Comparison of ENCODE assay signal across 8 mouse cellular contexts in genomic region chr12:111538292-111539040, GRCm38 (mm10). TPM values are rescaled to one million over a fixed set of nuclear protein-coding genes. Genes with fewer than 3 reads are reported as not detected.
A peak's percentile ranks its signal among the peaks of the same experiment; 100 is the strongest.
DNase-seq lines count a peak whose midpoint lies in the region; ATAC-seq and TF ChIP-seq lines count a peak whose summit lies in the region.

No protein-coding gene starts in this region.

- H3K27ac ChIP-seq in gastrocnemius, adult 2 months = peak overlapping the region; percentile 99

- peak; percentile 94 for DNase-seq in NIH3T3 (ENCODE audit: low read depth)
- DNase-seq in cerebellum, postnatal 25 days = peak; percentile 86 to 92
- peak; percentile 92 for DNase-seq in gastrocnemius, adult 2 months
- DNase-seq in induced T-regulatory cell, adult 2 months (ENCODE audit: low read depth) = peak; percentile 89
- DNase-seq in left cerebral cortex, adult 9 months (ENCODE audit: low spot score in 2 of 2) = peak; percentile 45 to 69
- DNase-seq in right cerebral cortex, adult 18-20 months = peak; percentile 75
- DNase-seq in urinary bladder, postnatal 10 days (ENCODE audit: low spot score) = peak; percentile 54

- intact Hi-C loops in gastrocnemius, adult 2 months (cut with DNase I) = loop anchor here (2.0 kb wide), 1 partner anchor 34 kb away; no protein-coding TSS in a partner anchor

- TF ChIP-seq CTCF in gastrocnemius, adult 2 months (IDR thresholded peaks at IDR 0.05) = no peak

- H3K4me3 ChIP-seq in gastrocnemius, adult 2 months = peak overlapping the region; percentile 85

- peak; percentile 37 for ATAC-seq in megakaryocyte, adult 5-6 weeks (ENCODE audit: poor library complexity, severe bottlenecking)

RNA-seq across cellular contexts. Expression of gene Eif5, which starts 0.7 kb away (rescaled TPM):
- total RNA-seq in gastrocnemius, adult 2 months (2021) = 100 to 1,000 TPM; 160 to 166 TPM
- 255 and 299 TPM in 2 replicates for total RNA-seq in megakaryocyte, adult 5-6 weeks (2015)
- total RNA-seq in megakaryocyte, adult 5-6 weeks (2017) = 203 and 252 TPM in 2 replicates

RNA-seq across cellular contexts. Expression of gene Mark3, which starts 35.9 kb away (rescaled TPM):
- total RNA-seq in gastrocnemius, adult 2 months (2021) = 10 to 100 TPM; 48.2 to 60.7 TPM
- 61.6 and 69.6 TPM in 2 replicates for total RNA-seq in megakaryocyte, adult 5-6 weeks (2015)
- total RNA-seq in megakaryocyte, adult 5-6 weeks (2017) = 77.3 and 80.9 TPM in 2 replicates

RNA-seq across cellular contexts. Expression of gene Gm266, which starts 52.8 kb away (rescaled TPM):
- under 1 TPM; 0.20 to 0.33 TPM for total RNA-seq in gastrocnemius, adult 2 months (2021)
- not detected in 2 replicates for total RNA-seq in megakaryocyte, adult 5-6 weeks (2015)
- total RNA-seq in megakaryocyte, adult 5-6 weeks (2017) = not detected in 2 replicates

Comparison
In these comparisons a context has a peak if more than half of its experiments do, and no peak if none do; other contexts are left out.
1. Peak in every context shown above with its lines: DNase-seq, ATAC-seq, H3K4me3 ChIP-seq and H3K27ac ChIP-seq.